Mouse (Mus musculus) liver, embryonic 13.5 days (tissue): ENCODE results near the gene Aurkaip1. TPM values are rescaled to one million over a fixed set of nuclear protein-coding genes. Genes with fewer than 3 reads are reported as not detected.
A peak's percentile ranks its signal among the peaks of the same experiment; 100 is the strongest.

ENCODE experiments used
- ATAC-seq: fragments of 200-750 bp; cut with Nextera tagmentation; 2 replicates; pipeline ENCODE4 v1.8.0; 2017; ENCODE audit warnings: low read depth, mild to moderate bottlenecking, moderate number of reproducible peaks, moderate library complexity
- DNase-seq: peaks from one replicate; pipeline ENCODE4 v3.0.0; 2022
- H3K27ac ChIP-seq: fragments of 300-500 bp; sonication (generic); 2 replicates; pipeline ENCODE4 v1.5.1; 2015; ENCODE audit warnings: moderate library complexity, mild to moderate bottlenecking, inconsistent platforms
- H3K27me3 ChIP-seq: fragments of 300-500 bp; sonication (generic); 2 replicates; pipeline ENCODE4 v1.6.1; 2015; ENCODE audit warnings: mild to moderate bottlenecking, inconsistent platforms
- H3K36me3 ChIP-seq: fragments of 300-500 bp; sonication (generic); 2 replicates; pipeline ENCODE4 v1.6.1; 2015; ENCODE audit warnings: mild to moderate bottlenecking, inconsistent platforms
- H3K4me1 ChIP-seq: fragments of 300-500 bp; sonication (generic); replicated peaks from 2 replicates; pipeline ENCODE4 v1.6.1; 2015; ENCODE audit warnings: inconsistent platforms
- H3K4me2 ChIP-seq: fragments of 300-500 bp; sonication (generic); 2 replicates; pipeline ENCODE4 v1.6.1; 2015; ENCODE audit warnings: inconsistent platforms, mild to moderate bottlenecking, moderate library complexity
- H3K4me3 ChIP-seq: fragments of 300-500 bp; sonication (generic); replicated peaks from 2 replicates; pipeline ENCODE4 v1.5.1; 2015; ENCODE audit warnings: mild to moderate bottlenecking, inconsistent platforms
- H3K9ac ChIP-seq: fragments of 300-500 bp; sonication (generic); 2 replicates; pipeline ENCODE4 v1.6.1; 2015; ENCODE audit warnings: mild to moderate bottlenecking, inconsistent platforms
- H3K9me3 ChIP-seq: fragments of 300-500 bp; sonication (generic); replicated peaks from 2 replicates; pipeline ENCODE4 v1.6.1; 2016; ENCODE audit warnings: inconsistent platforms
- WGBS: fragments of 180-500 bp; shearing (Covaris S2); methylation state at CpG from one replicate; pipeline ENCODE4 v1.1.7; 2015; ENCODE audit not compliant: insufficient replicate concordance; 5-methylcytosine and 5-hydroxymethylcytosine counted together
- polyA plus RNA-seq: library from polyadenylated mRNA; unstranded; fragments of >200 nt; fragmentation: Nextera tagmentation; extraction: Ambion mirVana; gene quantifications from 2 replicates; pipeline ENCODE4 v1.2.1, GENCODE M21; 2015

The Aurkaip1 gene
- polyA plus RNA-seq, 1 experiment from 2014 or later, result 148 TPM

GRCm38 (mm10) chr4:155843231-155843630 lies 12.2 kb downstream of the Aurkaip1 start:
- DNase-seq, result no peak
- no peak for ATAC-seq
- 74% methylated on average over 5 of the region's 5 CpGs for WGBS
- Histone ChIP-seq H3K4me1 (peaks cover 45% of the 10 kb centered on the region), H3K36me3 (no peaks in the 10 kb centered on the region), H3K9ac (no peak overlapping the region), H3K27me3 (peaks cover 44% of the 10 kb centered on the region), H3K27ac (no peak overlapping the region), H3K4me3 (no peak overlapping the region), H3K9me3 (no peaks in the 10 kb centered on the region), H3K4me2 (no peak overlapping the region)

- ATAC-seq (peak; percentile 92), DNase-seq (peak; percentile 86)
- H3K9ac ChIP-seq, result peak within 1 kb of the TSS; percentile 95
- peak within 1 kb of the TSS; percentile 75 for H3K27ac ChIP-seq
- H3K9me3 ChIP-seq, result no peaks in the 10 kb centered on the region
- peak within 1 kb of the TSS; percentile 100 for H3K4me2 ChIP-seq
- H3K4me1 ChIP-seq, result peaks cover 46% of the 10 kb centered on the region
- no peaks in the 10 kb centered on the region for H3K36me3 ChIP-seq
- peaks cover 16% of the 10 kb centered on the region for H3K27me3 ChIP-seq
- 5% methylated on average over 62 of the region's 65 CpGs for WGBS
- H3K4me3 ChIP-seq, result peak within 1 kb of the TSS; percentile 92
Measured at GRCm38 (mm10) chr4:155846871-155847578, 16.0 kb downstream of the Aurkaip1 start, which contains the start of gene Dvl1. Dvl1 (plus strand) TSS chr4:155847402.

GRCm38 (mm10) chr4:155847591-155848352 lies 16.7 kb downstream of the Aurkaip1 start:
- H3K4me1 ChIP-seq, result peaks cover 46% of the 10 kb centered on the region
- peak overlapping the region; percentile 92 for H3K4me3 ChIP-seq
- H3K27ac ChIP-seq, result peak overlapping the region; percentile 75
- DNase-seq (peak; percentile 33), ATAC-seq (peak; percentile 69)
- H3K9ac ChIP-seq, result peak overlapping the region; percentile 95
- peaks cover 10% of the 10 kb centered on the region for H3K27me3 ChIP-seq
- H3K36me3 ChIP-seq, result peaks cover 3% of the 10 kb centered on the region; the same call in 1 of the 2 replicates
- H3K9me3 ChIP-seq, result no peaks in the 10 kb centered on the region
- under 1% methylated on average over 63 of the region's 69 CpGs for WGBS
- peak overlapping the region; percentile 100 for H3K4me2 ChIP-seq

DNA sequence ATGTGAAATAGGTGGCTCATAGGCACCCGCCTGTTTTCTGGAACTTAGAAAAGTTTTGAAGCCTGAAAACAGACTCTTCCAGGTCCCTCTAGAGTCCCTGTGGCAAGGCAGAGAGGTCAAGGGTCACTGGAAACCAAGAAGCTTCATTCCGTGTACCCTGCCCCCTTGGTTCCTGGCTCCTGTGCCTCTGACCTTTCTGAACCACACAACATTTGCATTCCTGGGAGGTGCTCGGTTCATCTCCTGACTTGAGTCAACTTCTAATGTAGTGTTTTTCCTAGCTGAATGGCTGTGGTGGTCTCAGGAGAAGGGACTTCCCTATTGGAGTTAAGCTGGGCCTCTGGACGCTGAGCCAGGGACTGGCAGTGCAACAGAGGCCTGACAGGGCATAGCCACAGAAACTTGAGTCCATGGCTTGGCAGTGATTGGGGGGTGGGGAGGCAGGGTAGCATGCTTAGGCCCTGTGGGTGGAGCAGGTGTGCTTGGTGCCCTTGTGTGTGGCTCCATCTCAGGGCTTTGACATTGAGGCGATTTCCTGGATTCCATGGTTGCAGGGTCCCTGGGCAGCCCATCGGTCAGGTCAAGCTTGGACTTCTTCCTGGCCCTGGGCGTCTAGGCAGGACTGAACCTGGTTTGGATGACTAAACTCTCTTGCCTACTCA lies 17.5 kb downstream of the Aurkaip1 start:
- no peak for ATAC-seq
- H3K4me1 ChIP-seq, result peaks cover 46% of the 10 kb centered on the region
- 51% methylated on average over 7 of the region's 7 CpGs for WGBS

DNA sequence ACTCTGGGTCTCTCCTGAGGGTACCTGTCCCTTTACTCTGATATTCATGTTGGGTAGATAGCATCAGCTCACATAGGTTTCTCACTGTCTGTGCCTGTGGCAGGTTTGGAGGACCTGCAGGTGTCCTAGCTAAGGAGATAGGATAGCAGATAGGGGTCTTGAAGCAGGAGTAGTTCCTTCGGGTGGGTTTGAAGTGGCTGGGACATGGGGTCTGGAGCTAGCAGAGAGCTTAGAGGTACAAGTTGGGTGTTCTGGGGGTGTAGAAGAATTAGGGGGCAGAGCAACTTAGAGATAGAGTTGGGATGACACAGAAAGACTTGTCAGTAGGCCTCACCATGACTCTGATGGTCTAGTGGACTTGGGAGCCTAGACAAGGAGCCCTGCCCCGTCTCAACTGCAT lies 18.3 kb downstream of the Aurkaip1 start:
- Histone ChIP-seq H3K9me3 (no peaks in the 10 kb centered on the region), H3K4me2 (peak overlapping the region; percentile 100), H3K27ac (0 out of 2 replicates have a peak overlapping the region, but pooled peaks have one; percentile 11), H3K27me3 (no peaks in the 10 kb centered on the region), H3K9ac (0 out of 2 replicates have a peak overlapping the region, but pooled peaks have one; percentile 18), H3K36me3 (peaks cover 19% of the 10 kb centered on the region), H3K4me3 (peak overlapping the region; percentile 92; the same call in 1 of the 2 replicates), H3K4me1 (peaks cover 46% of the 10 kb centered on the region)
- ATAC-seq, result no peak
- WGBS, result 68% methylated on average over 2 of the region's 2 CpGs
- DNase-seq, result no peak

More for the DNA sequence above, 17.5 kb downstream of the Aurkaip1 start:
- Histone ChIP-seq H3K4me2 (peak overlapping the region; percentile 100), H3K27me3 (peaks cover 2% of the 10 kb centered on the region; the same call in 1 of the 2 replicates), H3K36me3 (peaks cover 11% of the 10 kb centered on the region), H3K27ac (peak overlapping the region; percentile 75; the same call in 1 of the 2 replicates), H3K9ac (peak overlapping the region; percentile 95), H3K9me3 (no peaks in the 10 kb centered on the region), H3K4me3 (peak overlapping the region; percentile 92)
- DNase-seq, result no peak

GRCm38 (mm10) chr4:155849792-155850451 lies 18.9 kb downstream of the Aurkaip1 start:
- ATAC-seq, result no peak
- no peak overlapping the region for H3K4me3 ChIP-seq
- no peaks in the 10 kb centered on the region for H3K9me3 ChIP-seq
- peak overlapping the region; percentile 100 for H3K4me2 ChIP-seq
- 62% methylated on average over 3 of the region's 3 CpGs for WGBS
- no peak for DNase-seq
- H3K9ac ChIP-seq, result 0 out of 2 replicates have a peak overlapping the region, but pooled peaks have one; percentile 18
- peak overlapping the region; percentile 11; the same call in 1 of the 2 replicates for H3K27ac ChIP-seq
- no peaks in the 10 kb centered on the region for H3K27me3 ChIP-seq
- peaks cover 46% of the 10 kb centered on the region for H3K4me1 ChIP-seq
- peaks cover 24% of the 10 kb centered on the region for H3K36me3 ChIP-seq

DNA sequence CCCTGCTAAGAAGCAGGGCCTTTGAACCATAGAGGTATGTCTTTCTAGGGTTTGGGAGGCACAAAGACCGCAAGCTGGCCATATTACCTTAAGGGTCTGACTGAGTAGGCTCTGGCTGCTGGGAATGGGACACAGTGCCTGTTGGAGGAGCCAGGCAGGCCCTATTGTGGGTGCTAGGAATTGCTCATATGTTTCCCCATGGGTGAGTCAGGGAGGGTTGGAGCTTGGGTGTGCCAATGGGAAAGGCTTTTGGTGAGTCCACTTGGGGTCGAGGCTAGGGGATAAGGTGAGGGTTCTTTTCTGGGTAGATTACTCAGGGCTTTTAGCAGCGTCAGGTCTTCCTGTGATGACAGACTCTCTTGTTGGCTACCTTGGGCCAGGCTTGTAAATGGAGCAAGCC lies 20.3 kb downstream of the Aurkaip1 start:
- H3K4me1 ChIP-seq, result peaks cover 57% of the 10 kb centered on the region

DNA sequence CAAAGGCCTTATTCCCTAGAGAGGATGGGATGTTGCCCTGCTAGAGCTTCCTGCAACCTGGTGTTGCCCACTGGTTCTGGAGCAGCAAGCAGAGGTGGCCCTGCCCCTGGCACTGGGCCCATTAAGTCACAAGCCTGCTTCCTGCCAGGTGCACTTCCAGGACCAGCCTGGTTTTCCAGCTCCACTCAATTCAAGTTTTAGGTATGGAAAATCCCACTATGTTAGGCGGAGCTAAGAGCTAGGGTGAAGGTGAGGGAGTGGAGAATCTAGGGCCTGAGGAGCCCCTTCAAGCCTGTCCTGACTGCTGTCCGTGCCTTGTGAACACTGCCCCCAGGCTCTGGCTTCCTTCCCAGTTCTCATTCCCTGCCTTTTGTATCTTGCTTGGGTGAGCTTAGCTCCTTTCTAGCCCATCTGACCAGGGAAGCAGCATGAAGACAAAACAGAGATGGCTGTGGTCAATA lies 20.9 kb downstream of the Aurkaip1 start:
- no peak overlapping the region for H3K4me3 ChIP-seq
- DNase-seq, result no peak
- H3K4me1 ChIP-seq, result peaks cover 57% of the 10 kb centered on the region
- 81% methylated on average over 2 of the region's 2 CpGs for WGBS
- H3K36me3 ChIP-seq, result peaks cover 45% of the 10 kb centered on the region
- H3K9me3 ChIP-seq, result no peaks in the 10 kb centered on the region
- no peak overlapping the region for H3K9ac ChIP-seq
- no peak for ATAC-seq
- H3K27me3 ChIP-seq, result no peaks in the 10 kb centered on the region
- H3K4me2 ChIP-seq, result no peak overlapping the region
- H3K27ac ChIP-seq, result no peak overlapping the region

More for the DNA sequence above, 20.3 kb downstream of the Aurkaip1 start:
- H3K36me3 ChIP-seq, result peaks cover 39% of the 10 kb centered on the region
- no peak overlapping the region for H3K4me2 ChIP-seq
- no peak overlapping the region for H3K27ac ChIP-seq
- no peak for ATAC-seq
- H3K27me3 ChIP-seq, result no peaks in the 10 kb centered on the region
- no peaks in the 10 kb centered on the region for H3K9me3 ChIP-seq
- DNase-seq, result no peak
- WGBS, result 84% methylated on average over 3 of the region's 3 CpGs
- H3K4me3 ChIP-seq, result no peak overlapping the region
- peak overlapping the region; percentile 22; the same call in 1 of the 2 replicates for H3K9ac ChIP-seq

GRCm38 (mm10) chr4:155853421-155853820 lies 22.3 kb downstream of the Aurkaip1 start:
- Histone ChIP-seq H3K4me1 (peaks cover 55% of the 10 kb centered on the region), H3K27me3 (no peaks in the 10 kb centered on the region), H3K9ac (no peak overlapping the region), H3K36me3 (peaks cover 59% of the 10 kb centered on the region), H3K4me3 (no peak overlapping the region), H3K27ac (no peak overlapping the region), H3K4me2 (no peak overlapping the region), H3K9me3 (no peaks in the 10 kb centered on the region)
- WGBS, result 88% methylated on average over 9 of the region's 9 CpGs
- DNase-seq (no peak), ATAC-seq (no peak)

GRCm38 (mm10) chr4:155854991-155855390 lies 23.9 kb downstream of the Aurkaip1 start:
- WGBS, result 91% methylated on average over 12 of the region's 12 CpGs
- no peak for ATAC-seq
- H3K4me3 ChIP-seq, result no peak overlapping the region

More at GRCm38 (mm10) chr4:155854991-155855390, 23.9 kb downstream of the Aurkaip1 start:
- Histone ChIP-seq H3K4me2 (no peak overlapping the region), H3K27me3 (no peaks in the 10 kb centered on the region), H3K4me1 (peaks cover 39% of the 10 kb centered on the region), H3K9me3 (no peaks in the 10 kb centered on the region), H3K36me3 (peaks cover 71% of the 10 kb centered on the region), H3K9ac (no peak overlapping the region), H3K27ac (no peak overlapping the region)
- DNase-seq, result no peak
